Mouse (Mus musculus) hindbrain, embryonic 16.5 days (tissue): ENCODE data around the gene Rgs12. TPM values are rescaled to one million over a fixed set of nuclear protein-coding genes. Genes with fewer than 3 reads are reported as not detected.

Experiments
- ATAC-seq: fragments of 200-750 bp; cut with Nextera tagmentation; 2 replicates; pipeline ENCODE4 v1.8.0; 2017; ENCODE audit warnings: moderate TSS enrichment, moderate library complexity
- H3K27ac ChIP-seq: fragments of 300-500 bp; sonication (generic); 2 replicates; pipeline ENCODE4 v1.5.1; 2014; ENCODE audit warnings: low read depth, mild to moderate bottlenecking, control low read depth, low read length, moderate library complexity
- H3K27me3 ChIP-seq: fragments of 300-500 bp; sonication (generic); replicated peaks from 2 replicates; pipeline ENCODE4 v1.6.1; 2014; ENCODE audit warnings: low read length; ENCODE audit not compliant: control insufficient read depth, insufficient read depth
- H3K36me3 ChIP-seq: fragments of 300-500 bp; sonication (generic); 2 replicates; pipeline ENCODE4 v1.6.1; 2014; ENCODE audit warnings: mild to moderate bottlenecking, low read length, moderate library complexity, mixed read lengths; ENCODE audit not compliant: control insufficient read depth, insufficient read depth
- H3K4me1 ChIP-seq: fragments of 300-500 bp; sonication (generic); 2 replicates; pipeline ENCODE4 v1.6.1; 2014; ENCODE audit warnings: low read depth, low read length; ENCODE audit not compliant: control insufficient read depth, insufficient read depth
- H3K4me2 ChIP-seq: fragments of 300-500 bp; sonication (generic); 2 replicates; pipeline ENCODE4 v1.6.1; 2014; ENCODE audit warnings: mild to moderate bottlenecking, low read length, control low read depth, moderate library complexity
- H3K4me3 ChIP-seq: fragments of 300-500 bp; sonication (generic); 2 replicates; pipeline ENCODE4 v1.5.1; 2014; ENCODE audit warnings: mild to moderate bottlenecking, low read length, control low read depth, moderate library complexity
- H3K9ac ChIP-seq: fragments of 300-500 bp; sonication (generic); 2 replicates; pipeline ENCODE4 v1.6.1; 2014; ENCODE audit warnings: low read depth, mild to moderate bottlenecking, control low read depth, low read length, moderate library complexity
- H3K9me3 ChIP-seq: fragments of 300-500 bp; sonication (generic); 2 replicates; pipeline ENCODE4 v1.6.1; 2014; ENCODE audit warnings: mild to moderate bottlenecking, low read length, moderate library complexity; ENCODE audit not compliant: control insufficient read depth
- WGBS: fragments of 180-500 bp; shearing (Covaris S2); extraction: QIAGEN DNeasy Blood & Tissue Kit; methylation state at CpG from one replicate; pipeline ENCODE4 v1.1.7; 2014; 5-methylcytosine and 5-hydroxymethylcytosine counted together
- polyA plus RNA-seq: library from polyadenylated mRNA; unstranded; fragments of >200 nt; fragmentation: Nextera tagmentation; extraction: Ambion mirVana; gene quantifications from 2 replicates; pipeline ENCODE4 v1.2.1, GENCODE M21; 2015

Rgs12 gene
- polyA plus RNA-seq, 1 experiment from 2014 or later: 40.3 TPM

DNA sequence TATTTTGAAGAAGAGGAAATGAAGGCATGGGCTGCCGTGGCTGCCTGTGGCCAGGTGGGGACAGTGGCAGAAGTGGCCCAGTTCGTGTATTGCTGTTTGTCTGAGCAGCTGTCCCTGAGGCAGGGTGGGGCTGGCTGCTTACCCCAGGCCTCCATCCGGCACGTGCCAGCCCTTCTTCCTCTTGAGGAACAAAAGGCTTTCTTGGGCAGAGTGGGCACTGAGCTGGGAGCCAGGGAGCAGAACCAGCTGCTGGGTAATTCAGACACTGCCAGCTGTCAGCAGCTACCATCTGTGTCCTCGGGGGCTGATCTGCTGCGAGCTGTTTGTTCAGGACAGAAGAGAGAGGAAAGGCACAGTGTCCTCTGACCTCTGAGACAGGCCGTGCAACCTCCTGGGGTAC lies 121.7 kb downstream of the Rgs12 start:
- 26% methylated on average over 7 of the region's 7 CpGs for WGBS
- no peak overlapping the region for H3K27ac ChIP-seq
- ATAC-seq: peak; percentile 72; the same call in 1 of the 2 replicates

GRCm38 (mm10) chr5:35071855-35072254 lies 122.6 kb downstream of the Rgs12 start:
- H3K9me3 ChIP-seq: no peaks in the 10 kb centered on the region
- H3K4me3 ChIP-seq: no peak overlapping the region
- H3K36me3 ChIP-seq: peaks cover 2% of the 10 kb centered on the region; the same call in 1 of the 2 replicates
- peaks cover 3% of the 10 kb centered on the region; the same call in 1 of the 2 replicates for H3K4me1 ChIP-seq
- H3K27ac ChIP-seq: no peak overlapping the region
- no peak overlapping the region for H3K9ac ChIP-seq
- no peaks in the 10 kb centered on the region for H3K27me3 ChIP-seq
- H3K4me2 ChIP-seq: no peak overlapping the region
- ATAC-seq: no peak
- 94% methylated on average over 6 of the region's 6 CpGs for WGBS

More for the DNA sequence above, 121.7 kb downstream of the Rgs12 start:
- H3K4me3 ChIP-seq: no peak overlapping the region
- 0 out of 2 replicates have a peak, but pooled peaks cover 2% of the 10 kb centered on the region for H3K36me3 ChIP-seq
- H3K9me3 ChIP-seq: no peaks in the 10 kb centered on the region
- H3K4me1 ChIP-seq: peaks cover 3% of the 10 kb centered on the region; the same call in 1 of the 2 replicates
- no peak overlapping the region for H3K4me2 ChIP-seq
- no peak overlapping the region for H3K9ac ChIP-seq
- H3K27me3 ChIP-seq: no peaks in the 10 kb centered on the region

GRCm38 (mm10) chr5:35073235-35073634 lies 124.0 kb downstream of the Rgs12 start:
- H3K36me3 ChIP-seq: peaks cover 8% of the 10 kb centered on the region; the same call in 1 of the 2 replicates
- H3K4me3 ChIP-seq: no peak overlapping the region
- H3K4me2 ChIP-seq: no peak overlapping the region
- H3K9ac ChIP-seq: no peak overlapping the region
- H3K27ac ChIP-seq: no peak overlapping the region
- 87% methylated on average over 11 of the region's 11 CpGs for WGBS
- peaks cover 3% of the 10 kb centered on the region; the same call in 1 of the 2 replicates for H3K4me1 ChIP-seq
- no peak for ATAC-seq
- H3K9me3 ChIP-seq: no peaks in the 10 kb centered on the region
- 0 out of 2 replicates have a peak, but pooled peaks cover 2% of the 10 kb centered on the region for H3K27me3 ChIP-seq

- 62% methylated on average over 9 of the region's 9 CpGs for WGBS
- ATAC-seq: no peak
- peaks cover 3% of the 10 kb centered on the region; the same call in 1 of the 2 replicates for H3K4me1 ChIP-seq
- no peak overlapping the region for H3K4me2 ChIP-seq
- H3K36me3 ChIP-seq: peaks cover 8% of the 10 kb centered on the region; the same call in 1 of the 2 replicates
- H3K4me3 ChIP-seq: no peak overlapping the region
- H3K27me3 ChIP-seq: peaks cover 6% of the 10 kb centered on the region; the same call in 1 of the 2 replicates
- no peaks in the 10 kb centered on the region for H3K9me3 ChIP-seq
- H3K9ac ChIP-seq: no peak overlapping the region
- no peak overlapping the region for H3K27ac ChIP-seq
These were observed 124.7 kb downstream of the Rgs12 start for GRCm38 (mm10) chr5:35073992-35074391.

- Histone ChIP-seq H3K4me3 (no peak overlapping the region), H3K27me3 (peaks cover 6% of the 10 kb centered on the region; the same call in 1 of the 2 replicates), H3K4me1 (no peaks in the 10 kb centered on the region; the same call in 1 of the 2 replicates), H3K9ac (no peak overlapping the region), H3K27ac (no peak overlapping the region), H3K36me3 (peaks cover 8% of the 10 kb centered on the region; the same call in 1 of the 2 replicates), H3K4me2 (no peak overlapping the region), H3K9me3 (no peaks in the 10 kb centered on the region)
- no peak for ATAC-seq
- 91% methylated on average over 1 of the region's 1 CpGs for WGBS
These were observed 127.1 kb downstream of the Rgs12 start for GRCm38 (mm10) chr5:35076369-35076768.

- no peak overlapping the region for H3K9ac ChIP-seq
- H3K4me2 ChIP-seq: no peak overlapping the region
- no peaks in the 10 kb centered on the region for H3K9me3 ChIP-seq
- H3K4me1 ChIP-seq: no peaks in the 10 kb centered on the region; the same call in 1 of the 2 replicates
- H3K27me3 ChIP-seq: peaks cover 6% of the 10 kb centered on the region; the same call in 1 of the 2 replicates
- H3K36me3 ChIP-seq: peaks cover 8% of the 10 kb centered on the region; the same call in 1 of the 2 replicates
- no peak overlapping the region for H3K4me3 ChIP-seq
- WGBS: 27% methylated on average over 18 of the region's 18 CpGs
- no peak for ATAC-seq
- H3K27ac ChIP-seq: no peak overlapping the region
These were observed 129.9 kb downstream of the Rgs12 start for GRCm38 (mm10) chr5:35079101-35079500.

- 64% methylated on average over 3 of the region's 3 CpGs for WGBS
- Histone ChIP-seq H3K4me3 (no peak overlapping the region), H3K4me2 (no peak overlapping the region), H3K4me1 (no peaks in the 10 kb centered on the region), H3K36me3 (no peaks in the 10 kb centered on the region), H3K9me3 (no peaks in the 10 kb centered on the region), H3K9ac (no peak overlapping the region), H3K27ac (no peak overlapping the region), H3K27me3 (no peaks in the 10 kb centered on the region)
- ATAC-seq: no peak
These were observed 135.7 kb downstream of the Rgs12 start for GRCm38 (mm10) chr5:35084913-35085312.

DNA sequence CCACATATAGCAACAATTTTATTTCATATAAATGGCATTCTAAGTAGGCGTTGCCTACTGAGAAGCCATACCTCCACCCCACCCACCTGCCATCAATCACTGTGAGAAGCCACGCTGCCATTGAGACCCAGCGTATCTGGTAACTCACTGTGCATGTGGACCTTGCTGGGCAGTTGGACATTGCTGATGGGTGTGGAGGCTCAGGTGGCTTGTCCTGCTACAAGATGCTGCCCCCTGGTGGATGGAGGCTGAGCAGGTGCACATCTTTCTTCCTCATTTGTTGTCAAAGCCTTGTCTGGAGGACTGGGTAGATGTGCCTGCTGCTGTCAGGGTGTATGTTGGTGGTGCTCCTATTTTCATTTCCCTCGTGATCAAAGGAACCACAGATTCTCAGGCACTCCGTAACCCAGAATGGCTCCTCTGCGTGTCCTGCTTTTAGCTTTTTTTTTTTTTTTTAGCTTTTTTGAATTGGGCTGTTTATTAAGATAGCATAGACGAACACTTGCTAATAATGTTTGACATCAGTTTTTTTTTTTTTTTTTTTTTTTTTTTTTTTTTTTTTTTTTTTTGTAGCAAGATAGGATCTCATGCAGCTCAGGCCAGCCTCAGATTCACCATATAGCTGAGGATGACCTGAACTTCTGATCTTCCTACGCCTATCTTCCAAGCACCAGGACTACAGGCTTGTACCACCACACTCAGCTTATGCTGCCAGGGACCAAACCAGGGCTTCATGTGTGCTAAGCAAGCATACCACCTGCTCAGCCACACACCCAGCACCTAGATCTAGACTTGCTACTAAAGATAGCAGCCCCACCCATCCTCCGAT lies 139.8 kb downstream of the Rgs12 start:
- H3K4me3 ChIP-seq: no peak overlapping the region
- no peaks in the 10 kb centered on the region for H3K4me1 ChIP-seq
- peaks cover 15% of the 10 kb centered on the region for H3K36me3 ChIP-seq
- H3K9me3 ChIP-seq: no peaks in the 10 kb centered on the region
- ATAC-seq: no peak
- 73% methylated on average over 9 of the region's 9 CpGs for WGBS
- no peaks in the 10 kb centered on the region for H3K27me3 ChIP-seq
- H3K4me2 ChIP-seq: no peak overlapping the region
- no peak overlapping the region for H3K27ac ChIP-seq
- H3K9ac ChIP-seq: no peak overlapping the region
